Mouse (Mus musculus): ENCODE results near the gene Aqp3. TPM values are rescaled to one million over a fixed set of nuclear protein-coding genes. Genes with fewer than 3 reads are reported as not detected.

The Aqp3 gene
- polyA plus RNA-seq, 1 experiment = 12.0 TPM

- WGBS = 54% methylated on average over 6 of the region's 6 CpGs
- Histone ChIP-seq H3K4me3 (replicated peaks; ENCODE audit: control insufficient read depth, low read depth, low read length) (no peak overlapping the region), H3K27ac (ENCODE audit: control insufficient read depth, insufficient read depth, low read depth, low read length, poor library complexity) (peak overlapping the region; percentile 52), H3K4me1 (ENCODE audit: control insufficient read depth, insufficient read depth, low read length) (peaks cover 1% of the 10 kb centered on the region; the same call in 1 of the 2 replicates)
- no peak for TF ChIP-seq POLR2A (IDR thresholded peaks at IDR 0.05; ENCODE audit: borderline replicate concordance, control insufficient read depth, low read depth, low read length)
- no peak for TF ChIP-seq CTCF (IDR thresholded peaks at IDR 0.05; ENCODE audit: control insufficient read depth, insufficient read depth, low read length)
Observed at GRCm38 (mm10) chr4:41133529-41134291, 35.7 kb upstream of the Aqp3 start.

GRCm38 (mm10) chr4:41132471-41132870 is 34.5 kb upstream of the Aqp3 start:
- WGBS = 63% methylated on average over 6 of the region's 6 CpGs
- Histone ChIP-seq H3K4me1 (ENCODE audit: control insufficient read depth, insufficient read depth, low read length) (peaks cover 1% of the 10 kb centered on the region; the same call in 1 of the 2 replicates), H3K4me3 (replicated peaks; ENCODE audit: control insufficient read depth, low read depth, low read length) (no peak overlapping the region), H3K27ac (ENCODE audit: control insufficient read depth, insufficient read depth, low read depth, low read length, poor library complexity) (peak overlapping the region; percentile 70)
- TF ChIP-seq CTCF (IDR thresholded peaks at IDR 0.05; ENCODE audit: control insufficient read depth, insufficient read depth, low read length) (no peak), POLR2A (IDR thresholded peaks at IDR 0.05; ENCODE audit: borderline replicate concordance, control insufficient read depth, low read depth, low read length) (no peak)

GRCm38 (mm10) chr4:41129836-41130235 is 31.9 kb upstream of the Aqp3 start:
- H3K4me3 ChIP-seq (replicated peaks; ENCODE audit: control insufficient read depth, low read depth, low read length) = no peak overlapping the region
- H3K4me1 ChIP-seq (ENCODE audit: control insufficient read depth, insufficient read depth, low read length) = peaks cover 1% of the 10 kb centered on the region; the same call in 1 of the 2 replicates
- 56% methylated on average over 3 of the region's 3 CpGs for whole genome bisulfite sequencing
- TF ChIP-seq POLR2A (IDR thresholded peaks at IDR 0.05; ENCODE audit: borderline replicate concordance, control insufficient read depth, low read depth, low read length) = no peak
- TF ChIP-seq CTCF (IDR thresholded peaks at IDR 0.05; ENCODE audit: control insufficient read depth, insufficient read depth, low read length) = no peak
- peak overlapping the region; percentile 72; the same call in 1 of the 2 replicates for H3K27ac ChIP-seq (ENCODE audit: control insufficient read depth, insufficient read depth, low read depth, low read length, poor library complexity)

- H3K4me1 ChIP-seq (ENCODE audit: control insufficient read depth, insufficient read depth, low read length) = peaks cover 1% of the 10 kb centered on the region; the same call in 1 of the 2 replicates
- WGBS = 3% methylated on average over 2 of the region's 2 CpGs
- TF ChIP-seq CTCF (IDR thresholded peaks at IDR 0.05; ENCODE audit: control insufficient read depth, insufficient read depth, low read length) (peak; percentile 88), POLR2A (IDR thresholded peaks at IDR 0.05; ENCODE audit: borderline replicate concordance, control insufficient read depth, low read depth, low read length) (no peak)
- peak overlapping the region; percentile 72; the same call in 1 of the 2 replicates for H3K27ac ChIP-seq (ENCODE audit: control insufficient read depth, insufficient read depth, low read depth, low read length, poor library complexity)
- H3K4me3 ChIP-seq (replicated peaks; ENCODE audit: control insufficient read depth, low read depth, low read length) = no peak overlapping the region
Observed at GRCm38 (mm10) chr4:41129406-41129805, 31.4 kb upstream of the Aqp3 start.

GRCm38 (mm10) chr4:41124180-41124951 is 26.4 kb upstream of the Aqp3 start, which contains the start of gene Nol6:
Nol6 (minus strand) TSS chr4:41124455.
- Histone ChIP-seq H3K4me1 (ENCODE audit: control insufficient read depth, insufficient read depth, low read length) (peaks cover 1% of the 10 kb centered on the region; the same call in 1 of the 2 replicates), H3K27ac (ENCODE audit: control insufficient read depth, insufficient read depth, low read depth, low read length, poor library complexity) (no peak within 1 kb of the TSS), H3K4me3 (replicated peaks; ENCODE audit: control insufficient read depth, low read depth, low read length) (peak within 1 kb of the TSS; percentile 87)
- under 1% methylated on average over 29 of the region's 29 CpGs for WGBS
- TF ChIP-seq CTCF (IDR thresholded peaks at IDR 0.05; ENCODE audit: control insufficient read depth, insufficient read depth, low read length) = no peak
- TF ChIP-seq POLR2A (IDR thresholded peaks at IDR 0.05; ENCODE audit: borderline replicate concordance, control insufficient read depth, low read depth, low read length) = peak; percentile 49; the same call in 1 of the 2 replicates

- 69% methylated on average over 11 of the region's 11 CpGs for WGBS
- no peak overlapping the region for H3K4me3 ChIP-seq (replicated peaks; ENCODE audit: control insufficient read depth, low read depth, low read length)
- H3K4me1 ChIP-seq (ENCODE audit: control insufficient read depth, insufficient read depth, low read length) = peaks cover 1% of the 10 kb centered on the region; the same call in 1 of the 2 replicates
- TF ChIP-seq POLR2A (IDR thresholded peaks at IDR 0.05; ENCODE audit: borderline replicate concordance, control insufficient read depth, low read depth, low read length) = no peak
- peak; percentile 82 for TF ChIP-seq CTCF (IDR thresholded peaks at IDR 0.05; ENCODE audit: control insufficient read depth, insufficient read depth, low read length)
- no peak overlapping the region for H3K27ac ChIP-seq (ENCODE audit: control insufficient read depth, insufficient read depth, low read depth, low read length, poor library complexity)
Observed at GRCm38 (mm10) chr4:41118706-41119292, 20.8 kb upstream of the Aqp3 start.

- 72% methylated on average over 3 of the region's 3 CpGs for WGBS
- no peaks in the 10 kb centered on the region for H3K4me1 ChIP-seq (ENCODE audit: control insufficient read depth, insufficient read depth, low read length)
- TF ChIP-seq POLR2A (IDR thresholded peaks at IDR 0.05; ENCODE audit: borderline replicate concordance, control insufficient read depth, low read depth, low read length) = no peak
- TF ChIP-seq CTCF (IDR thresholded peaks at IDR 0.05; ENCODE audit: control insufficient read depth, insufficient read depth, low read length) = no peak
- H3K4me3 ChIP-seq (replicated peaks; ENCODE audit: control insufficient read depth, low read depth, low read length) = no peak overlapping the region
- no peak overlapping the region for H3K27ac ChIP-seq (ENCODE audit: control insufficient read depth, insufficient read depth, low read depth, low read length, poor library complexity)
Observed at GRCm38 (mm10) chr4:41116817-41117216, 18.8 kb upstream of the Aqp3 start.

- H3K4me1 ChIP-seq (ENCODE audit: control insufficient read depth, insufficient read depth, low read length) = no peaks in the 10 kb centered on the region
- H3K4me3 ChIP-seq (replicated peaks; ENCODE audit: control insufficient read depth, low read depth, low read length) = no peak overlapping the region
- no peak for TF ChIP-seq CTCF (IDR thresholded peaks at IDR 0.05; ENCODE audit: control insufficient read depth, insufficient read depth, low read length)
- no peak for TF ChIP-seq POLR2A (IDR thresholded peaks at IDR 0.05; ENCODE audit: borderline replicate concordance, control insufficient read depth, low read depth, low read length)
- 88% methylated on average over 15 of the region's 15 CpGs for WGBS
- H3K27ac ChIP-seq (ENCODE audit: control insufficient read depth, insufficient read depth, low read depth, low read length, poor library complexity) = no peak overlapping the region
Observed at GRCm38 (mm10) chr4:41115793-41116192, 17.8 kb upstream of the Aqp3 start.
